Mouse (Mus musculus): ENCODE data around the gene 4933430I17Rik.

- TF ChIP-seq CTCF (IDR thresholded peaks at IDR 0.05; ENCODE audit: extremely low read depth, insufficient read depth, insufficient read length, insufficient replicate concordance) (no peak), POLR2A (IDR thresholded peaks at IDR 0.05; ENCODE audit: low read depth, low read length) (no peak)
Observed at GRCm38 (mm10) chr4:62500799-62501198, 24.4 kb upstream of the 4933430I17Rik start.

All from spleen, adult 2 months (tissue).